Mouse (Mus musculus) small intestine, adult 2 months (tissue): Measurements from ENCODE around the gene Igfbp7.

ENCODE experiments used
- CTCF ChIP-seq: fragments of 200-500 bp; IDR thresholded peaks from 2 replicates; pipeline ENCODE4 v1.5.1; 2012; ENCODE audit warnings: low read depth, mild to moderate bottlenecking, control low read depth, inconsistent platforms, low read length, moderate library complexity, mixed read lengths; ENCODE audit not compliant: insufficient replicate concordance, insufficient read length; ENCODE audit errors: extremely low read depth
- POLR2A ChIP-seq: fragments of 200-500 bp; IDR thresholded peaks from 2 replicates; pipeline ENCODE4 v1.6.1; 2012; ENCODE audit warnings: low read depth, mild to moderate bottlenecking, control low read depth, inconsistent platforms, low read length, moderate library complexity

DNA sequence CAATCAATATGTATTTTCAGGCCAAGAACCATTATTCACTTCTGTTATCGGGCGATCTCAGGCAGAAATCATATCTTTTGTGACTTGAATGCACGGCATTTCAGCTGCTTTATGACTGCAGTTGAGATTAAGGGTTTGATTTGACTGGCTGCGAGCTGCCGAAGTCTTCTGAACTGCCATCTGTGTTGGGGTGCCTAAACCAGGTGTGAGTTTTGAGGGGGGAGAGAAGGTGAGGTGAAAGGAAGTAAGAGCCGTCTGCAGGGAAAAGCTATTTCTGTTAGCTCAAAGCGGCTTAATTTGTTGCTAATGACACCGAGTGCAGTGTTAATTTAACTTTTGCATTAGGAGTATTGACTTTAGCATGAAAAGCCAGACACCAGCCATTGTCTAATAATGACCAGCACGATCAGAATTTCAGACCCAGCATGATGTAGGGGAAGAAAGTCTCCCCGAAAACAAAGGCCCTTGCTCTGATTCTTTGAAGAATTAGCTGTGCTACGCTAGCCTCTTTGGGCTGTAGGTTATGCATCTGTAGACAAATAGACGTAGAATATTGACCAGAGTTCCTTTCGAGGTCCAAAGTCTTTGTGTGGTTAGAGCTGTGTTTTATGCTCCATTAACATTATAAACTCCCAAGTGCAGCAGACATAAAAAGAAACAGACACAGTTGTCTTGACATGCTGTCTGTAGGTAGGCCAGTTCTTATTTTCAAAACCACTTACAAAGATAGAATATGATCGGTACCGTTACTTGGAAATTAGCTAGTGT lies 35.2 kb upstream of the Igfbp7 start:
- no peak for TF ChIP-seq POLR2A
- TF ChIP-seq CTCF = no peak
